Mouse (Mus musculus) MEL (cell line): ENCODE results near the gene Tbc1d2b.
A peak's percentile ranks its signal among the peaks of the same experiment; 100 is the strongest.

Experiments used
- CHD2 ChIP-seq: IDR thresholded peaks from 2 replicates; pipeline ENCODE4 v1.6.1; 2011; ENCODE audit warnings: low read length, improper control_type of control experiment
- CTCF ChIP-seq, 3 experiments: IDR thresholded peaks in 2 of 3; conservative IDR thresholded peaks in 1 of 3; 2 replicates each; pipeline ENCODE4 v1.5.1; 2011 to 2012; ENCODE audit warnings: low read length in 3 of 3, low read depth in 2 of 3, mild to moderate bottlenecking in 2 of 3, improper control_type of control experiment in 1 of 3, inconsistent platforms in 1 of 3, mixed read lengths in 1 of 3, moderate library complexity in 1 of 3; ENCODE audit not compliant: control insufficient read depth in 1 of 3, insufficient read depth in 1 of 3, poor library complexity in 1 of 3, severe bottlenecking in 1 of 3
- ELF1 ChIP-seq: IDR thresholded peaks from 2 replicates; pipeline ENCODE4 v1.6.1; 2014; ENCODE audit warnings: low read depth, mild to moderate bottlenecking, inconsistent platforms, low read length, improper control_type of control experiment, moderate library complexity
- HCFC1 ChIP-seq: IDR thresholded peaks from 2 replicates; pipeline ENCODE4 v1.6.1; 2012; ENCODE audit warnings: low read depth, mild to moderate bottlenecking, inconsistent platforms, low read length, improper control_type of control experiment, moderate library complexity
- KAT2A ChIP-seq: conservative IDR thresholded peaks from 2 replicates; pipeline ENCODE4 v1.6.1; 2012; ENCODE audit warnings: low read depth, low read length, improper control_type of control experiment, inconsistent platforms
- MXI1 ChIP-seq: IDR thresholded peaks from 2 replicates; pipeline ENCODE4 v1.6.1; 2011; ENCODE audit warnings: mild to moderate bottlenecking, low read depth, low read length, improper control_type of control experiment
- POLR2A ChIP-seq, 2 experiments: IDR thresholded peaks; 2 replicates each; pipeline ENCODE4 v1.6.1; 2011 to 2012; ENCODE audit warnings: low read length in 2 of 2, mild to moderate bottlenecking in 2 of 2, control low read depth in 1 of 2, improper control_type of control experiment in 1 of 2, low read depth in 1 of 2, moderate library complexity in 1 of 2; ENCODE audit not compliant: control insufficient read depth in 1 of 2, insufficient read depth in 1 of 2, poor library complexity in 1 of 2
- SIN3A ChIP-seq: IDR thresholded peaks from 2 replicates; pipeline ENCODE4 v1.6.1; 2012; ENCODE audit warnings: low read length, improper control_type of control experiment, inconsistent platforms
- TCF12 ChIP-seq: IDR thresholded peaks from 2 replicates; pipeline ENCODE4 v1.6.1; 2014; ENCODE audit warnings: low read depth, mild to moderate bottlenecking, inconsistent platforms, low read length, improper control_type of control experiment, moderate library complexity
- ZKSCAN1 ChIP-seq: IDR thresholded peaks from 2 replicates; pipeline ENCODE4 v1.6.1; 2012; ENCODE audit warnings: low read depth, mild to moderate bottlenecking, inconsistent platforms, low read length, improper control_type of control experiment, moderate library complexity

DNA sequence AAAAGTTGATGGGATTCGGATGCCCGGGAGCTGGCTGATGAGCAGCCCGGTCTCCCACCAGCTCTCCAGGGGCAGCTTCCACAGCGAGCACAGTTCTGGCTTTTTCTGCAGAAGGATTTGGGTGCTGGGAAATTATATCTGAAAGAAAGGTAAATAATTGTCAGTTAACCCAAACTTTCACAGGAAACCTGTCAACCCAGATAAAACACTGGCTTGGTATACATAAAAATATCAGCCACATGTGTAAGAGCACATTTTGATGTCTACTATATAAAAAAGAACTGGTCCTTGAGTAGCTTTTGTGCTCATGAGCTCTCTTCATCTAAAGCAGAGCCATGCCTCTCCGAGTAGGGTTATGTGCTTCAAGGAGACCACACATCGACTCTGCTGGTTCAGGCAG is 29.6 kb downstream of the Tbc1d2b start:
- TF ChIP-seq HCFC1: no peak
- no peak for TF ChIP-seq CTCF (IDR thresholded peaks at IDR 0.05 in 2 of 3, conservative IDR thresholded peaks at IDR 0.05 in 1 of 3; ENCODE audit: control insufficient read depth in 1 of 3, insufficient read depth in 1 of 3, low read depth in 2 of 3, low read length in 3 of 3, poor library complexity in 1 of 3, severe bottlenecking in 1 of 3)
- TF ChIP-seq POLR2A (IDR thresholded peaks at IDR 0.05; ENCODE audit: control insufficient read depth in 1 of 2, insufficient read depth in 1 of 2, low read depth in 1 of 2, low read length in 2 of 2, poor library complexity in 1 of 2): no peak
- TF ChIP-seq SIN3A: peak; percentile 58
- peak; percentile 85 for TF ChIP-seq TCF12
- no peak for TF ChIP-seq ZKSCAN1
- no peak for TF ChIP-seq KAT2A
- TF ChIP-seq ELF1: no peak
- TF ChIP-seq MXI1: peak; percentile 27; the same call in 1 of the 2 replicates
- no peak for TF ChIP-seq CHD2
